Mouse (Mus musculus): ENCODE data around the gene Bcl2l2. TPM values are rescaled to one million over a fixed set of nuclear protein-coding genes. Genes with fewer than 3 reads are reported as not detected.

Gene Bcl2l2
- polyA plus RNA-seq (2012) = 41.2 and 42.5 TPM in 2 replicates

DNA sequence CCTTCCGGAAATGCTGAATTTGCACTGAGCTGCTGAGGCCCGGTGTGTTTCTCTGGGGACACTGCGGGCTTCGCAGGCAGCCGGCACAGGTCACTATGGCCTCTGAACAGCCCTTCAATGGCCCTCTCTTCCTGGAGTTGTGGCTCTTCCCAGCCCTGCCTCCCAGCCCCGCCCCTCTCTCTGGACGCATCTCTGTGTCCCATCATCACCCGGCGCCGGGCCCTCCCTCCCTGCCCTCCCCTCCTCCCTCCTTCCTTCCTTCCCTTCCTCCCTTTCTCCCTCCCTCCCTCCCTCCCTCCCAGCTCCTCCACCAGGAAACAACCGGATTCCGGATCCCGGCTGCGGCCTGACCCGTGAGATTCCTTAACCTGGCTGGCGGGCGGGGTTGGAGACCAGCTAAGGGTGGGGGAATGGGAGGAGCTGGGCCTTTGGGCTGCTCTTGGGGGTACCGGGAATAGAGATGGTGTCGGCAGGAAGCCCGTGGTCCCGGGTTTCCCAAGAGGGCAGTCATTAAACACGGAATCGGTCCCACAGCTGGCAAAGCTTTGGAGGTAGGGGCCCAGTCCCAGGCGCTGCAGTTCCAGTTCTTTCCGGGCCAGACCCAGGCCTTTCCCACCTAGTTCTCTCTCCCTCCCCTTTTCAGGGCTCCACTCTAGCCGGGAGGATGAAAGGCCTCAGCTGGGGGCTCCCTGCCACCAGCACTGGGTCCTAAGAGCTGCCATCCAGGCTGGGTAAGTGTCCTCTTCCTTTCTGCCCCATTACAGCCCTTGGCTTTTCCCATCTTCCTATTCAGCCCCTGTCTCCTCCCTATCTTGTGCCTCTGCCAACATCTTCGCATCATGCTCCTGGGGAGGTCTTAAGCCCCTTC lies at the start of gene Bcl2l2, which contains the start of gene Gm20521:
Gene Bcl2l2, plus strand, starts transcription at position 224 of the 868 bp plus-strand sequence.
Gene Gm20521, plus strand, starts transcription at position 288 of the 868 bp plus-strand sequence.
- TF ChIP-seq GATA1 (IDR thresholded peaks at IDR 0.05; ENCODE audit: low read length) = no peak

- TF ChIP-seq GATA1 (IDR thresholded peaks at IDR 0.05; ENCODE audit: low read length) = no peak
Observed at GRCm38 (mm10) chr14:54843461-54843860, 39.7 kb upstream of the Bcl2l2 start.

GRCm38 (mm10) chr14:54855726-54856125 lies 27.5 kb upstream of the Bcl2l2 start:
- no peak for TF ChIP-seq GATA1 (IDR thresholded peaks at IDR 0.05; ENCODE audit: low read length)

GRCm38 (mm10) chr14:54856703-54857102 lies 26.5 kb upstream of the Bcl2l2 start:
- TF ChIP-seq GATA1 (IDR thresholded peaks at IDR 0.05; ENCODE audit: low read length) = no peak

GRCm38 (mm10) chr14:54857891-54858290 lies 25.3 kb upstream of the Bcl2l2 start:
- no peak for TF ChIP-seq GATA1 (IDR thresholded peaks at IDR 0.05; ENCODE audit: low read length)

GRCm38 (mm10) chr14:54860511-54860910 lies 22.7 kb upstream of the Bcl2l2 start:
- no peak for TF ChIP-seq GATA1 (IDR thresholded peaks at IDR 0.05; ENCODE audit: low read length)

GRCm38 (mm10) chr14:54863501-54864312 lies 19.5 kb upstream of the Bcl2l2 start:
- no peak for TF ChIP-seq GATA1 (IDR thresholded peaks at IDR 0.05; ENCODE audit: low read length)

DNA sequence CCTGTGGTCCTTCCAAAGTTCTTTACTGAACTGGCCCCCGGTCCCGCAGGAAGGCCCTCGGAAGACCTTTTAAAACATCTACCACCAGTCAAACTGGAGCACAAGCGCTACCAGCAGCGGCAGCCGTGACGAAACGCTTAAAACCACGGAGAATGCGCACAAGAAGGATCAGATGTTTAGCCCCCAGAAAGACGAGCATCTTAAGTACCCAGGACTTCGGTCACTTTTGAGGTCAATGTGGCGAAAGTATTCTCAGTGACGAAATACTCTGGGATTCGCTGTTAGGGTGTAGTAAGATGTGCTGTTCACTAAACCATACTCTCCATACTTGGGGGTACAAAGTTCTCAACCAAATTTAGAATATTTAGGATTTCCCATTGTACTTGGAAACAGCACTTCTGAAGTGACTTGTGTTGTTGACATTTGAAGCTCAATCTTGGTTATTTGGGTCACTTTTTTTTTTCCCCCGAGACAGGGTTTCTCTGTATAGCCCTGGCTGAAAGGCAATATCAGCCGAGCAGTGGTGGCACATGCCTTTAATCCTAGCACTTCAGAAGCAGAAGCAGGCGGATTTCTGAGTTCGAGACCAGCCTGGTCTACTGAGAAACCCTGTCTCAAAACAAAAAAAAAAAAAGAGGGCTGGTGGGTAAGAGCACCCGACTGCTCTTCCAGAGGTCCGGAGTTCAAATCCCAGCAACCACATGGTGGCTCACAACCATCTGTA lies 18.7 kb upstream of the Bcl2l2 start:
- no peak for TF ChIP-seq GATA1 (IDR thresholded peaks at IDR 0.05; ENCODE audit: low read length)

DNA sequence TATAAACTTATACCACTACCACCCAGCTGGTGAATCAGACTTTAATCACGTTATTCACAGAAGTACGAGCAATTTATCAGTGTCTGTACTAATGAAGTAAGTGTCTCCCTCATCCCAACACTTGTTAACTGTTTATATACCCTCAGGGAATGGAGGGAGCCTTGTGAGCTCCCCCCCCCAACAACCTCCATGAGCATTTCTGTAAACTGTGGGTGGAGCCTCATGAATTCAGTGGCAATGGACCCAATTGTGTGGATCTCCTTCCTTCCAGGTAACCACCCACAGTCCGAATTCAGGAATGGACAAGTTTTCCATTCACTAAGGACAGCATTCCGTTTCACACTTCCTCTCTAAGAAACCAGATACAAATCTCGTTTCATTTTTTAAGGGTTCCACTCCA lies 17.6 kb upstream of the Bcl2l2 start:
- no peak for TF ChIP-seq GATA1 (IDR thresholded peaks at IDR 0.05; ENCODE audit: low read length)

GRCm38 (mm10) chr14:54866268-54866667 lies 16.9 kb upstream of the Bcl2l2 start:
- no peak for TF ChIP-seq GATA1 (IDR thresholded peaks at IDR 0.05; ENCODE audit: low read length)

- no peak for TF ChIP-seq GATA1 (IDR thresholded peaks at IDR 0.05; ENCODE audit: low read length)
Observed at GRCm38 (mm10) chr14:54866936-54867335, 16.2 kb upstream of the Bcl2l2 start.

- no peak for TF ChIP-seq GATA1 (IDR thresholded peaks at IDR 0.05; ENCODE audit: low read length)
Observed at GRCm38 (mm10) chr14:54868026-54868425, 15.2 kb upstream of the Bcl2l2 start.

- no peak for TF ChIP-seq GATA1 (IDR thresholded peaks at IDR 0.05; ENCODE audit: low read length)
Observed at GRCm38 (mm10) chr14:54870861-54871260, 12.3 kb upstream of the Bcl2l2 start, which contains the start of gene Homez. Gene Homez, minus strand, starts transcription at chr14:54870961.

GRCm38 (mm10) chr14:54874165-54874564 lies 9.0 kb upstream of the Bcl2l2 start:
- TF ChIP-seq GATA1 (IDR thresholded peaks at IDR 0.05; ENCODE audit: low read length) = no peak

DNA sequence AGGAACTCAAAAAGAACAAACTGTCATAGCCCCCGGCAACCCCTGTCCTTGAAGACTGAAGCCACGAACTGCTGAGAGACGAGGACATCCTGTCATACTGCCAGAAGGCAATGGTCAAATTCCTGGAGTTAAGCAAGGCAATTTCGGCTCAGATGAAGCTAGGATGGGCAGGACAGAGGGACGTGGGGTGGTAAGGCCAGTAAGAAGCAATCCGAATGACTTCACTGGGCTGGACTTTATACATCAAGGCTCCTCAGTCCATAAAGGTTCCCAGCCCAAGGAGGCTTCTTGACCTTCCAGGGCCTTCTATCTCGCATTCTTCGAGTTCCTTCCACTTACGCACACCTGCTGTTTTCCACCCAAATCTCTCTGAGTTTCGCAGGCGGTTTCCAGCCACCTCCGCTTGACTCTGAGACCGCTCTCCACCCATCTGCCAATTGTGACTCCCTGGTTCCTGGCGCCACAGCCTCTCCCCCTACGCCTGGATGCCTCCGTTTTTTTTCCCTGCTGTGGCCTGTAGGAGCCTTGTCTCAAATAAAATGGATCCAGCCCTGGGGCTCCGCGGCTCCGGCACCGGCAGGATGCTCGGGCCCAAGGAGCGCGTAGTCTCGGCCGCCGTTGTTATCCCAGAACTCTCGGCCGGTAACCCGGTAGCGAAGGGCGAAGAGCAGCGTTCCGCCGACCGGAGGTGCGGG lies 7.2 kb upstream of the Bcl2l2 start:
- no peak for TF ChIP-seq GATA1 (IDR thresholded peaks at IDR 0.05; ENCODE audit: low read length)

Data from G1E-ER4 (cell line).